16 mouse cellular contexts compared by ENCODE assay signal in genomic region chr4:34749236-34749635, GRCm38 (mm10). TPM values are rescaled to one million over a fixed set of nuclear protein-coding genes. Genes with fewer than 3 reads are reported as not detected.
DNase-seq lines count a peak whose midpoint lies in the region; ATAC-seq and TF ChIP-seq lines count a peak whose summit lies in the region.
"Had no signal": no experiment of that assay in that cellular context is flagged by ENCODE, and none has a peak within 500 bp of the region (broad histone marks: within the 10 kb centered on the region; RNA-seq: fewer than 3 reads in every experiment).

No protein-coding gene starts in this region.

- H3K4me3 ChIP-seq in lung, adult 2 months (replicated peaks; ENCODE audit: extremely low read depth, low read depth, low read length) = no peak overlapping the region
- no peak overlapping the region for H3K4me3 ChIP-seq in forebrain, embryonic 10.5 days
- H3K4me3 ChIP-seq in hindbrain, embryonic 14.5 days (replicated peaks; ENCODE audit: low read length) = no peak overlapping the region
- H3K4me3 ChIP-seq: erythroblast, embryonic 14.5 days; megakaryocyte, embryonic 14.5 days had no signal

- H3K27ac ChIP-seq in forebrain, embryonic 10.5 days = no peak overlapping the region
- no peak overlapping the region for H3K27ac ChIP-seq in hindbrain, embryonic 14.5 days

- no peak for TF ChIP-seq CTCF in lung, adult 2 months (IDR thresholded peaks at IDR 0.05; ENCODE audit: insufficient read depth, low read length)

- peak; percentile 31 to 51 for DNase-seq in cerebellum, postnatal 10 days
- no peak for DNase-seq in cerebellum, postnatal 36 days
- peak; percentile 2 for DNase-seq in ovary, adult 18-20 months (ENCODE audit: low spot score)
- no peak for DNase-seq in ovary, postnatal 36 days (ENCODE audit: low spot score)
- peak; percentile 10 for DNase-seq in lung, adult 2 months
- DNase-seq in forebrain, embryonic 10.5 days (ENCODE audit: extremely low spot score, low spot score) = no peak
- no peak for DNase-seq in hindbrain, embryonic 14.5 days (ENCODE audit: low spot score)
- DNase-seq: cerebellum, adult 8-10 months; spleen, adult 18-20 months had no signal

- TF ChIP-seq POLR2A in lung, adult 2 months (IDR thresholded peaks at IDR 0.05; ENCODE audit: borderline replicate concordance, extremely low read depth, low read depth, low read length) = no peak

- no peaks in the 10 kb centered on the region for H3K27me3 ChIP-seq in forebrain, embryonic 10.5 days (ENCODE audit: poor library complexity, severe bottlenecking)
- no peaks in the 10 kb centered on the region for H3K27me3 ChIP-seq in hindbrain, embryonic 14.5 days (ENCODE audit: control insufficient read depth, insufficient read depth, low read length)
- H3K27me3 ChIP-seq: megakaryocyte, embryonic 14.5 days had no signal

- no peak overlapping the region for H3K4me2 ChIP-seq in hindbrain, embryonic 14.5 days (replicated peaks)
- H3K4me2 ChIP-seq: liver, embryonic 11.5 days had no signal

- H3K9ac ChIP-seq in hindbrain, embryonic 14.5 days = no peak overlapping the region

- no peak for ATAC-seq in inflammation-experienced regulatory T-cells, adult 6 months
- ATAC-seq in hindbrain, embryonic 14.5 days (ENCODE audit: low FRiP score) = no peak

- no peaks in the 10 kb centered on the region for H3K9me3 ChIP-seq in forebrain, embryonic 10.5 days
- no peaks in the 10 kb centered on the region for H3K9me3 ChIP-seq in hindbrain, embryonic 14.5 days (ENCODE audit: control insufficient read depth, low read length)
- H3K9me3 ChIP-seq: megakaryocyte, embryonic 14.5 days had no signal

- WGBS in lung, adult 2 months = 27% methylated on average over 6 of the region's 6 CpGs
- WGBS in forebrain, embryonic 10.5 days = 61% methylated on average over 6 of the region's 6 CpGs
- WGBS in hindbrain, embryonic 14.5 days = 68% methylated on average over 6 of the region's 6 CpGs

- H3K36me3 ChIP-seq in forebrain, embryonic 10.5 days (replicated peaks) = no peaks in the 10 kb centered on the region
- no peaks in the 10 kb centered on the region for H3K36me3 ChIP-seq in hindbrain, embryonic 14.5 days (replicated peaks; ENCODE audit: control insufficient read depth, insufficient read depth)

- no peaks in the 10 kb centered on the region for H3K4me1 ChIP-seq in lung, adult 2 months (ENCODE audit: control insufficient read depth, insufficient read depth, low read length)
- no peaks in the 10 kb centered on the region for H3K4me1 ChIP-seq in forebrain, embryonic 10.5 days
- no peaks in the 10 kb centered on the region for H3K4me1 ChIP-seq in hindbrain, embryonic 14.5 days (replicated peaks; ENCODE audit: control insufficient read depth, insufficient read depth, low read length)

RNA-seq across cellular contexts. Expression of gene Gm136, which starts 6.8 kb away (rescaled TPM):
- polyA plus RNA-seq in lung, adult 2 months (2012; rRNA removed) = not detected in 2 replicates
- not detected for polyA plus RNA-seq in inflammation-experienced regulatory T-cells, adult 6 months (2017; shearing (Covaris generic))
- not detected in 2 replicates for polyA plus RNA-seq in forebrain, embryonic 10.5 days (2016; fragmentation: Nextera tagmentation; extraction: Ambion mirVana)
- polyA plus RNA-seq in hindbrain, embryonic 14.5 days (2014; fragmentation: Nextera tagmentation; extraction: Ambion mirVana) = not detected in 2 replicates
- polyA plus RNA-seq: erythroblast, embryonic 14.5 days; heart, embryonic 16.5 days; liver, embryonic 11.5 days; neural tube, embryonic 14.5 days; stomach, embryonic 16.5 days had no signal

RNA-seq across cellular contexts. Expression of gene Cfap206, which starts 19.2 kb away (rescaled TPM):
- 5.7 and 7.1 TPM in 2 replicates for polyA plus RNA-seq in lung, adult 2 months (2012; rRNA removed)
- polyA plus RNA-seq in inflammation-experienced regulatory T-cells, adult 6 months (2017; shearing (Covaris generic)) = not detected
- polyA plus RNA-seq in forebrain, embryonic 10.5 days (2016; fragmentation: Nextera tagmentation; extraction: Ambion mirVana) = 0.36 and 0.51 TPM in 2 replicates
- 4.6 and 5.9 TPM in 2 replicates for polyA plus RNA-seq in hindbrain, embryonic 14.5 days (2014; fragmentation: Nextera tagmentation; extraction: Ambion mirVana)
- polyA plus RNA-seq: liver, embryonic 11.5 days had no signal

RNA-seq across cellular contexts. Expression of gene Smim8, which starts 29.0 kb away (rescaled TPM):
- 1.9 and 3.1 TPM in 2 replicates for polyA plus RNA-seq in lung, adult 2 months (2012; rRNA removed)
- polyA plus RNA-seq in inflammation-experienced regulatory T-cells, adult 6 months (2017; shearing (Covaris generic)) = 10 to 100 TPM; 49.9 to 66.6 (median 62.0) TPM
- polyA plus RNA-seq in forebrain, embryonic 10.5 days (2016; fragmentation: Nextera tagmentation; extraction: Ambion mirVana) = 40.7 and 43.8 TPM in 2 replicates
- polyA plus RNA-seq in hindbrain, embryonic 14.5 days (2014; fragmentation: Nextera tagmentation; extraction: Ambion mirVana) = 53.5 and 54.1 TPM in 2 replicates

Comparison
In these comparisons a context has a peak if more than half of its experiments do, and no peak if none do; other contexts are left out.
1. DNase-seq: peak in cerebellum, postnatal 10 days (2 of 2), ovary, adult 18-20 months (single experiment) and lung, adult 2 months (single experiment); none in cerebellum, postnatal 36 days (0 of 2), ovary, postnatal 36 days (single experiment), forebrain, embryonic 10.5 days (single experiment) and hindbrain, embryonic 14.5 days (single experiment).
2. RNA of gene Smim8, which starts 29.0 kb away (polyA plus RNA-seq): 49.9 to 66.6 TPM in inflammation-experienced regulatory T-cells, adult 6 months, 53.5 to 54.1 TPM in hindbrain, embryonic 14.5 days and 40.7 to 43.8 TPM in forebrain, embryonic 10.5 days; 1.9 to 3.1 TPM in lung, adult 2 months; every median in the first group is over 10 times any median in the second.